Mouse (Mus musculus) yolk sac, embryonic 10.5 days (tissue): ENCODE results near the gene Micall2.
A peak's percentile ranks its signal among the peaks of the same experiment; 100 is the strongest.
"Not testable (repeated sequence)": the region's sequence is repeated elsewhere in the genome, so short reads cannot be mapped to it uniquely, and the experiment has no call there.

Experiments
- DNase-seq: peaks from one replicate; pipeline ENCODE4 v3.0.0-alpha.2; 2017; ENCODE audit warnings: low spot score

The Micall2 gene

DNA sequence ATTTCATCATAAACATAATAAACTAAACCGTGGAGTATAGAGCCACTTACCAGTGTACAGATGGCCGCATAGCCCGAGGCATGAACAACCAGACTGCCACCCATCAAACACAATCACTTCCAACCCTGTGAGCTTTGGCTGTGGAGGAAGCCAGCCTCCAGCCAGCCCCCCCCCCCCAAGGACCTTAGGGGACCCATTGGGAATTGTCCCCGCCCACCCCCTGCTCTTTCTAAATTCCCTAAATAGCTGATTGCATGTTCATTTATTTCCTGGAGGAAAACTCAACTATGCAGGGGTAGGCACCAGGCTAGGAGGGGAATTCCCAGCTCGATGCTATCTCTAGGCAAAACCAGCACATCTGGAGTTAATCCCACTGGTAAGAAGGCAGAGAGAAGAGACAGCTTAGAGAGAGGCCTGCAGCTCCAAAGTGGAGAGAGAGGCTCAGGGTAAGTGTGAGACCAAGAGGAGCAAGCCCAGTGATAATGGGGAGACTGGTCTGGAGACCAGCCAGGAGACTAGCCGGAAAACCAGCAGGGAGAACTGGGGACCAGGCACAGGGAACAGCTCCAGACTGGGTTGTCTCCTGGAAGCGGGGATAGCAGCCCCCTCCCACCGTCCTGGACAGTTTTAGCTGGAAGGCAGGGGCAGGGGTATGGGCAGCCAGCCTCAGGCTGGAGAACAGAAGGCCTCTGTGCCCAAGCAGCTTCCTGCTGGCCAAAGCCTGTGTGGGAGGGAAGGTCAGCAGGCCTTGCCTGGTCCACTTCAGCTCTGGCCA is 5.2 kb downstream of the Micall2 start:
- DNase-seq = no peak

DNA sequence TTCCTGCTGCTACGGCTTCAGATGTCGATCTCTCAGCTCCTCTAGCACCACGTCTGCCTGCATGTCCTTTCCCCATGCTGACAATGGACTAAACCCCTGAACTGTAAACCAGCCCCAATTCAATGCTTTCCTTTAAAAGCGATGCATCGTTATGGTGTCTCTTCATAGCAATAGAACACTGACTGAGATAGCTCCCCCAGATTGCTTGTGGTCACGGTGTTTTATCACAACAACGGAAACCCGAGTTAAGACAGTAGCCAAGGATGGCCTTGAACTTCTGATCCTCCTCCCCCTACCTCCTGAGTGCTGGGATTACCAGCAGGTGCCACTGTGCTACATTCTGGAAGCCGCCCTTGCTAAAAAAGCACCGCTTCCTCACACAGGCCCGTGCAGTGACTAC is 8.9 kb downstream of the Micall2 start:
- DNase-seq = no peak

DNA sequence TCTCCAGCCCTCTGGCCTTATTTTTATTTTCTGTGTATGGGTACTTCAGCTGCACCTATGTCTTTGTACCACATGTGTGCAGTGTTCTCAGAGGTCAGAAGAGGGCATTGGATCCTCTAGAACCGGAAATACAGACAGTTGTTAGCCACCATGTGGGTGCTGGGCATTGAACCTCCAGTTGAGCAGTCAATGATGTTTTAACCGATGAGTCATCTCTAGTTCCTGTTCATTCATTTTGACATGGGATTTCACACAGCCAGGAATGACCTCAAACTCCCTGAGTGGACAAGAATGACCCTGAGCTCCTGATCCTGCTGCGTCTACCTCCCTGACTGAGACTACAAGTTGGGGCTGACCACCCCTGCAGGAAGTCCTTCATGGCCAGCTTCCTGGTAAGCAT is 9.9 kb downstream of the Micall2 start:
- DNase-seq = no peak

DNA sequence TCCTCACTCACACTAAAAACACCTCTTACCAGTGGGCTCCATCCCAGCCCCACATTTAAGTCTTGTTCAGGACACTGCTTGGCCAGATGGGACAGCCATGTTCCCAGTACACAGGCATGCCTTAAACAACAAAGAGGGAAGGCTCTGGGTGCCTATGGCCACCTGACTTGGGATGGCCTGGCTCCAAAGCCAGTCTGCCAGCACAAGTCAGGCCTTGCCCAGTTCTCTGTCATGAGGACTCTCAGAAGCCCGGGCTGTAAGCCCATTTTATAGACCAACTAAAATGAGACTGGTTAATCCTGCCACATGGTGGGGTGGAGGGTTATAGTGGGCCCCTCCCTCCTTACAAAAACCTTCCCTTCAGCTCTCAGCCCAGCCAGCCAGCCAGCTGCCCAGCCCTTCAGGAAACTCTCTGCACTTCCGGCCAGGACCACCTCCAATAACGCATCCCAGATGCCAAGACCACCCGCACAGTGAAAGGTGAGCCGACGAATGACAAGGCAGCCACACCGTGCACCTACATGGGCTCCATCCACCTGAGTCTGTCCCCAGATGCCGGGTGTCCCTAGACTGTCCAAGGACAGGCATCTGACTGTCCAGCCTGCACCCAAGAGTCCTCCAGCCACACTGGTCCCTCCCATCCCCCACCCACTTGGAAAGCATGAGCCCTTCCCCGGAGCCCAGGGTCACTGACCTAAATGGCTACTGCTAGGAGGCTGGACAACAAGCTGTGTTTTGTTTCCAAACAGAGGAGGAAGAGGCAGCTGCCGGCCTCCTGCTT is 11.6 kb downstream of the Micall2 start:
- DNase-seq = peak; percentile 54

DNA sequence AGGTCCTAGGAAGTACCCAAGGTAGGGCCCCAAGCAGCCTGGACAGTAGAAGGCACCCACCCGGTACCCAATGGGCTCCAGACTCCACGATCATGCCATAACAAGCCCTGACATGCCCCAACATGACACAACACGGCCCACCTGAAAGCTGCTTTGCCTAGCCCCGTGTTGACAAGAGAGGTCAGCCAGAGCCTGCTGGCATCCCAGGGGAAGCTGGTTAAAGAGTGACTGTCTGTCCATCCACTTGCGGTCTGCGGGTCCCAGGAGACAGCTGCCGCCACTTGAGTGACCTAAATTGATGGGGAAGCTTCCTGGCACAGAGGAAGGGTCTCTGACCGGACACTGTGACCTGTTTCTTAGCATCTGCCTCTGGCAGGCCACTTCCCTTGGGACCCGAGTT is 13.0 kb downstream of the Micall2 start:
- DNase-seq = no peak

DNA sequence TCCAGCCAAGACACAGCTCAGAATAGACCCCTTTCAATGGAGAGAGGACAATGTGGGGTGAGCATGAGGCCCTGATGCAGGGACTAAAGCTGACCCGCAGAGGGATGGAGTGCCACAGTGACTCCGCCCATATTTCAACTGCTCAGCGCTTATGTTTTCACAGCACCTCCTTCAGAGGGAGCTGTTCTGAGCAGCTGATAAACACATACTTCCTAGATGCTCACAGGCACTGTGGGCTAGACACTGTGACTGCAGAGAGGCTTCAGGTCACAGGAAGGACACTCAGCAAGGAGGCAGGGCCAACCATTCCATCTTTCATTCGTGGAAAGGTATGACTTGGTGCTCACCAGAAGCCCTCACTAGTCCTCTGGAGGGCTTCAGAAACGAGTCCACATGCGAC is 13.4 kb downstream of the Micall2 start:
- DNase-seq = no peak

DNA sequence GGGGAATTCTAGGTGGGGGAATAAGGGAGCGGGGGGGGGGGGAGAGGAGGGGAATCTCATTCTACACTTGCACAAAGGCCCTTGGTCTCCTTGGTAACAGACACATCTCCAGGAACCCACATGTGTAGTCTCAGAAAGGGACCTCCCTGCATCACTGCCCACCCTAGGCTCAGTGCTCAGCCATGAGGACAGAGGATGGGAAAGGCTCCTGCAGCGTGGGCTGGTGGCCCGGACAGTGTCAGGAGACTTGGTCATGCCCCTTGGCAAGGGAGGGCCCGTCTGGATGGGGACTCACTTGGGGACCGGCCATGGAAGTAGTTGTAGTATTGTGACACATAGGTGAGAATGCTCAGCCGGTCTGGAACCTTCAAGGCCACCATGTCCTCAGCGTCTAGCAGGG is 17.2 kb downstream of the Micall2 start:
- no peak for DNase-seq

DNA sequence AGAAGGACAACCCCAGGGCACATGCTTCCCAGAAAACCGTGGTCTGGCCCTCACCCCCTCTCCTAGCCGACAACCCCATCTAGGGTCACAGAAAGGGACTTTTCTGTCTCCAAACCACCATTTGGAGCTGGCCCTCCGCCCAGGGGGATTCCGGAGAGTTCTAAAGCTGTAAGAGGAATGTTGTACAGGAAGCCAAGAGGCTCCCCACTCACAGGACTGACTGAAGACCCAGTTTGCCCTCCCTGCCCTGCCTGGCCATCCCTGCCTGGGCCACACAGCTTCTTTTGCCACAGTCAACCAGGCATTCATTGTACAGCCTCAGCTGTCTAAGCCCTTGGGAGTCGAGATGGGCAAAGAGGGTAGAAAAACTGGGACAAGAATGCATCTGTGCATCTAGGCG is 17.6 kb downstream of the Micall2 start:
- DNase-seq = no peak

DNA sequence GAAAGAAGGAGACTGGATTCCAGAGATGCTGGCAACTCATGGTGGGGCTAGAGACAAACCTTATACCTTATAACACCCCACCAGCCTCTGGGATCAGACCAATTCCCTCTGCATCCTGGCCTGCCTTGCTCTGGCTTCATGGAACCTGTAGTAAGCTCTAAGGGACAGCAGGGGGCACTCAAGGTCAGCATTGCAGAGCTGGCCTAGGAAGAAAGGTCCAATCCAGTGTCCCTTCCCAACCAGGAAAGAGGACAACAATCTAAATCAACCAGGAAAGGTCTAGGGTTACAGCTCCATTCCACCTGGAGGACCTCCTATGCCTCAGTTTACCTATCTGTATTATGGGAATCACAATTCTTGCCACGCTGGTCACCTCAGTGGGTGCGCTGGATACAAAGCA is 18.4 kb downstream of the Micall2 start:
- DNase-seq = no peak

DNA sequence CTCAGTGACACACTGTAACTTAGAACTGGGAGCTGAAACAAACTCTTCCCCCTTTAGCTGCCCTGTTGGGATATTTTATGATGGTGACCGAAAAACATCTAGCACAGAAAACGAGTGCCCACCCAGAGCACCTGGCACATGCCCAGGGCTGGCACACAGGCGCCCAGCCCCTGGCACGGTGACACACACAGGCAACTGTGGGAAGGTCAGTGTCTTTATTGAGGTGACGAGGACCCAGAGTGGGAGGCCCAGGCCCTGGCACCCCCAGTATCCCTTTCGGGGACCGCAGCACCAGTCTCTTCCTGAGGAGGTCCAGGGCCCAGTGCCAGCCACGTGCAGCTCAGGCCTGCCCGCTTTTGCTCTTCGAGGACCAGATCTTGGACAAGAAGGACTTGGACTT is 29.6 kb downstream of the Micall2 start:
- no peak for DNase-seq

DNA sequence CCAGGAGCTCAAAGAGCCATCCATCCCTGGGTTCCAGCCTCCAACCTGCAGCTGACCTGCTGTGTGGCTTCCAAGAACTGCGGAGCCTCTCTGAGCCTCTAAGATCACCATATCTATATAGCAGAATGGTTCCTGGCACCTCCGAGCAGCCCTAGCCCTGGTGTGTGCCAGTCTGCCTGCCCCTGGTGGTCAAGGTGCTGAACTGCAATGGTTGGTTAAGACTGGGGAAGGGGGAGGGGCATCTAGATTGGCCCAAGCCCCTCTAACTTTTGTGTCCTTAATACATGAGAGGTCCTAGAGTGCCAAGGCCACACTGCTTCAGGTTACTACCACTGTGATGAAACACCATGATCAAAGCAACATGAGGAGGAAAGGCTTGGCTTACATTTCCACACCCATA is 33.2 kb downstream of the Micall2 start:
- no peak for DNase-seq

DNA sequence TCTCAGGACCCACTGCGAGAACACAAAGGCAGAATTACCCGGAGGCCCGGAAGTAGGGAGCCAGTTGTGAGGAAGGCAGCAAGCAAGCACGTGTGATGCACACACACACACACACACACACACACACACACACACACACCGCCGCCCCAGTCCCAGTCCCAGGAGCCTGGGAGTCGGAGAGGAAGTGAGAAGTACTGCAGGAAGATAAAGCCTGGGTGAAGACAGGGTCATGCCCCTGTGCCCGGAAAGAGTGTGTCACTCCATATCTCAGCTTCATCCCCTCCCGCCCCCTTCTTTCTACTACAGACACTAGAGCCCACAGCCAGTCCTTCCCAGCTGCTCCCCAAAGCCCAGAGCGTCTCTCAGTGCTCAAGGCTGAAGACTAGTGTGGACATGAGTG is 33.9 kb downstream of the Micall2 start:
- DNase-seq = peak; percentile 14

DNA sequence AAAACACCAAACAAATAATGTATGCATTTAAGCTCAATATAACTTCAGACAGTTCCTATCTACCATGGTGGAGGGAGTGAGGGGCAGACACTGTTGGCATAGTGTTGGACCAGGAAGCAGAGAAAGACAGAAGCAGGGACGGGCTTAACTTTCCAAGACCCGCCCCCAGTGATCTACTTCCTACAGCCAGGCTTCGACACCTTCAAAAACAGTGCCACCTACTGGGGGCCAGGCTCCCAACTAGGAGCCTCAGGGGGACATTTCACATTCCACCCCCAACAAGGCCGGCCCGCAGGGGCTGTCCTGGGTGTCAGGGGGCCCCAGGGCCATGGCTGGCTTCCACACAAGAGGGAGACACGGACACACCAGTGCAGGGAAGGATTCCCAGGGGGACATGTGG is 39.2 kb downstream of the Micall2 start:
- DNase-seq = no peak

DNA sequence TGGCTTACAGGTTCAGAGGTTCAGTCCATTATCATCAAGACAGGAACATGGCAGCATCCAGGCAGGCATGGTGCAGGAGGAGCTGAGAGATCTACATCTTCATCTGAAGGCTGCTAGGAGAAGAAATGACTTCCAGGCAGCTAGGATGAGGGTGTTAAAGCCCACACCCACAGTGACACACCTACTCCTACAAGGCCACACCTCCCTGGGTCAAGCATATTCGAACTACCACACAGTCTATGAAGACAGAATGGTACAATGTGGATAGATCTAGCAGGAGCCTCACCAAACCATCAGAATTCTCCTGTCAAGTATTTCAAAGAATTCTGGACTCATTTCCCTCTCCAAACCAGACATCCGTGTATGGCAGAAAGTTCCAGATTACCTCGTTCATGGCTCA is 40.3 kb downstream of the Micall2 start:
- DNase-seq = not testable (repeated sequence)

DNA sequence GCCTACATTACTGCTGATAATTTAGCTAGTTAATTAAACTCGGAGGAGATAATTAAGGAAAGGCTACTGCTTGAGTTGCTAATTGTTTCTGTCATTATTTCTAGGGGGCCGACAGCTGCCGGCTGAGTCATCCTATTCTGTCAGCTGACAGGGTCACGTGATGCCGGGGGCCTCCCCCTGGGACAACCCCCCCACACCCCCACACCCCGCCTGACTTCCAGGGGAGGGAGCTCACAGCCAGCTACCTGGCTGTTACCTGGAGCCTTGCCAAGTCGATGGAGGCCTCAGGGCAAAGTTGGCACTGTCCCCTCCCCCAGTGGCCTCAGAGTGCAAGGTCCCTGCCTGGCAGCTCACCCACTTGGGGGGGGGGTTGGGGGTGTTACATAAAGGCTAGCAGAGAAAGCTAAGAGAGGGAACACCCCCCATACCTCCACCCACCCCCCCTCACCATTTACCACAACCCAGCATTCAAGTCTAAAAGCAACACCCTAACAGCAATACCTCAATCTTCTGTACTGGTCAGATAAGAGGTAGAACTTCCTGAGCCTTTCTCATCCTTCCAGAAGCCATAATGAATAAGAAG is 41.1 kb downstream of the Micall2 start:
- no peak for DNase-seq

DNA sequence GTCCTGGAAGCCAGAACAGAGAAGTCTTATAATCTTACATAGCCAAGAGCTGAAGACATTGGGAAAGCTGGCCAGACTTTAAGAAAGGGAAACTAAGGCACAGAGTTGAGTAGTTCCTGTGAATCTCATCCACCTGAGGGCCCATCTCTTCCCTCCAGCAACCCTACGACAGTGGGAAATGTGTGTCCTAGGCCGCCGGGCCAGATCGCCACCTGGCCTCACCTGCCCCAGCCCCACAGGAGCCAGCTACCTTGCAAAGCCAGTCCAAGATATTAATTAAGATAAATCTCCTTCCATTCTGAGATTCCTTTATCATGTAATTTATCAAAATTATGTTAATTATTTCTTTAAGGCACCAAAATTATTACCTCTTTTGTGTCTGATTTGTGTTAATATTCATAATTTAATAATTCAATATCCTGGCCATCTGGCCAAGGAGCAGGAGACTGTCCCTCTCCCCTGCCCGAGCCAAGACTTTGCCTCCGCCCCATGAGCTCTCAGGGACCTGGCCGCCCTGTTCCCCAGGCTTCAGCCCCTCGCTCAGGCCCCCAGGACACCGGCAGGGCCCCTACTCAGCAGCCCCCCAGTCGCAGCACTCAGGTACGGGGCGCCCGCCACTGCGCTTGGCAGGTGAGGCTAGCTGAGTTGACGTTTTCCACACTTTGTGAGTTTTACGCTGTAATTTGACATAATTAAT is 41.7 kb downstream of the Micall2 start:
- no peak for DNase-seq

DNA sequence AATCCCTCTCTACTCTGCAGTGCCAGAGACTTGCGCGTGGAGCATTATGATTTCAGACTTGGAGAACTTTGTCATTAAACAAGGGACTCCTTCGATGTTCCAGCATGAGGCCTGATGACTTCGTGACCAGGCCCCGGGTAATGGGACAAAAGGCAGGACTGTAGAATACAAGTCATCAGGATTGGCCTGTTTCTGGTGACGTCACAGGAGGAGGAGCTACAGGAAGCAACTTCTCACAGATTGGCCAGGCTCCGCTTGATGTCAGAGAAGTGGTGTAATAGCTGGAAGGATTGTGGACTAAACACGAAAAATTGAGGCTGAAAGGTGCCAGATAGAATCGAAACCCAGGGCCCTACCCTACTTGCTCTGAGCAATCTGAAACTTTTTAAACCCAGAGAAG is 45.3 kb downstream of the Micall2 start:
- DNase-seq = no peak

DNA sequence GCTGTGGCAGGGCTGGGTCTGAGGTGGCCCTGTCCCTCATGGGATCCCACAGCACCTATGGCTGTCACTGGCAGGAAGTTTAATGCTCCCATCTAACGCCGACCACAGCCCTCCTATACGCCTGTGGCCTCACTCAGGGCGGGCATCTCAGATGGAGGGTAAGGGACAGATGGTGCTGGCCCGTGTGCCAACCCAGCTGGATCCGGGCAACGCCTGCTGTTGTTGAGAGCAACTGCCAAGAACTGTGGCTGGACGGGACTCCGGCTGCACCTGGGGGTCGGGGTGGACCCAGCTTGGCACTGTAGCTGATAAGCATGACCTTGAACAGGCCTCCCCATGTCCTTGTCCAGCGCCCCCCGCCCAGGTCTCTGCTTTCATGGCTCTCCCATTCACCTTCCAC is 47.8 kb downstream of the Micall2 start:
- DNase-seq = no peak

DNA sequence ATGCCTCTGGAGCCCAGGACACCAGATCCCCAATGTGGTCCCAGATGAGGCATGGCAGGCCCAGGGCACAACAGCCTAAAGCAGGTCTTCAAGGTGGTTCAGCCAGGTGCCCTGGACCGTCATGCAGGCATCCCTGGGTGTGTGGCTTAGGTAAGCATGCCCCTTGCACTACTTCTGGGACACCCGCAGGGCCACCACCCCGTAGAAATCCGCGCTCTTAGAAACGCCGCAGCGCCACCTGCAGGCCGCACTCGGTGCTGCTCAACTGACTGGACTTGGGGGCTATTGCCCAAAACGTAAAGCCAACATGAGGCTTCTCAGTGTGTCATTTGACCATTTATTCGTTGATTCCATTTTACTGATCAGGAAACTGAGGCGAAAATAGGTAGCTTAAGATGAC is 48.5 kb downstream of the Micall2 start:
- peak; percentile 14 for DNase-seq

DNA sequence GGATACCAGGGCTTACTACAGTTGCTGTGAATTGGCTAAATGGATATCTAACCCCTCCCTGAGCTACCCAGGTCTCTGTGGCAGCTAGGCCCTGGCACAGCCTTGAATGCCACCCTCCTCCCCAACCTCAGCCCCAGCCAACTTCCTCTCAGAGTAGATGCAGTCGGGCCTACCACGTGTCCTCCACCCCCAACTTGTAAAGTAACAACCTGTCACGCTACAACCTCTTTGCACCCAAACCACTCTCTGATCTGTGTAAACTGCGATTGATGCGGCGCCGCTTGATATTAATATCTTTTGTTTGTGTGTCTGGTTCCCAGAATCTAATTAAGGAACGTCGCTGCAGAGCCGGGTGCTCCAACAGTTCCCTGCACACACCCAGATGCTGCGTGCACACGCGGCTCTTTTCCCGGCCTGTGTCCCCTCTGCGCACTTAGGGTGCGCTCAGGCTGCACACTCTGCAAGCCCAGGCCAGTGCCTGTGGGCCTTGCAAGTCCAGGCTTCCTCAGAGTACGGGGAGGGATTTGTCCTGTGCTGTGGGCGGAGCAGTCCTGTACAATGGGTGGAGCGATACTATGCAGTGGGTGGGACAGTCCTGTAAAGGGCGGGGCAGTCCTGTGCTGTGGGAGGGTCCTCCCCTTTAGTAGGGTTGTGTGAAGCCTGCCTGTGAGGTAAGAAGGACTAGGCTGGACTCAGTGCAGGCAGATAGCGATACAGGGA is 49.4 kb downstream of the Micall2 start:
- peak; percentile 50 for DNase-seq

DNA sequence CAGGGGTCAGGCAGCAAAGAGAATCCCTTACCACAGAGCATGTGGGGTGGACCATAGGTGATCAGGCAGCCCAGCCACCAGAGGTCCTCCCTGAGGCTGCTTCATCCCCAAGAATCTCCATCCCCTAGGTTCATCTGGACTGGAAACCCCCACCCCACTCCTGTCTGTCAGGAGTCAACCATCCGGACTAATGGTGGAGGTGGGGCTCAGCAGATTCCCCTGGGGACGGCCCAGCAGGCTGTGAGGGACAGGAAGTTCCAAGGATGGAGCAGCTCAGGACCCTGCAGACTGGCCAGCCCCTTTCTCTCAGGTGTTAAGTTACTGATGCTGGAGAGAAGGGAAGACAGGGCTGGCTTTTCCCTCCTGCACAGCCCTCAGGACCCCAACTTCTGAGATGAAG is 52.9 kb downstream of the Micall2 start:
- DNase-seq = no peak

DNA sequence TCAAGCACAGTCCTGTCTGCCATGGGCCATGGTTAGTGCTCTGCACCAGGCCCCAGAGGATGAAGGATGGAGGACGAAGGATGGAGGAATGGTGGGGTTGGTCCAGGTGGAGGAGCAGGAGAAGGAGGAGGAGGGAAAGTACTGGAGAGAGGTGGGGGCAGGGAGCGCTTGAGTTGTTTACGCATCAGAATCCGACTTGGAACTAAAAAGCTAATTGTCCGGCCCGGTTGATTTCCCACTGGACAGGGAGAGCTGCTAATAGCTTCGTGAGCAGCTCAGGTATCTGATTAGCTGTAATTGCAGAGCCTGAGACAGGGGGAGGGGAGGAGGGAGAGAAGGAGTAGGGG is 53.5 kb downstream of the Micall2 start:
- no peak for DNase-seq
